Mouse (Mus musculus) megakaryocyte, embryonic 14.5 days (primary cell): ENCODE measurements around the gene 2810006K23Rik. TPM values are rescaled to one million over a fixed set of nuclear protein-coding genes. Genes with fewer than 3 reads are reported as not detected.

Source experiments
- H3K27me3 ChIP-seq: replicated peaks from 2 replicates; pipeline ENCODE3; 2012; ENCODE audit warnings: inconsistent platforms
- H3K36me3 ChIP-seq: replicated peaks from 2 replicates; pipeline ENCODE3; 2012; ENCODE audit warnings: low read length, inconsistent platforms, mixed read lengths
- H3K4me1 ChIP-seq: 2 replicates; pipeline ENCODE4 v1.6.1; 2012; ENCODE audit warnings: inconsistent platforms
- H3K4me3 ChIP-seq: replicated peaks from 2 replicates; pipeline ENCODE3; 2012; ENCODE audit warnings: moderate library complexity, mild to moderate bottlenecking, inconsistent platforms
- H3K9me3 ChIP-seq: 2 replicates; pipeline ENCODE4 v1.6.1; 2012; ENCODE audit warnings: inconsistent platforms
- FLI1 ChIP-seq: IDR thresholded peaks from 2 replicates; pipeline ENCODE4 v1.6.1; 2012; ENCODE audit warnings: low read length, inconsistent platforms, mixed read lengths
- GATA1 ChIP-seq: IDR thresholded peaks from 3 replicates; pipeline ENCODE4 v1.6.1; 2012; ENCODE audit warnings: mixed read lengths, low read length, inconsistent platforms, borderline replicate concordance
- polyA plus RNA-seq: library from polyadenylated mRNA; stranded (reverse); fragments of >175 nt; gene quantifications from 2 replicates; pipeline ENCODE4 v1.2.3, GENCODE M21; 2012; ENCODE audit warnings: low replicate concordance; ENCODE audit not compliant: insufficient read depth

2810006K23Rik gene
- polyA plus RNA-seq, 1 experiment, result 5.7 TPM

DNA sequence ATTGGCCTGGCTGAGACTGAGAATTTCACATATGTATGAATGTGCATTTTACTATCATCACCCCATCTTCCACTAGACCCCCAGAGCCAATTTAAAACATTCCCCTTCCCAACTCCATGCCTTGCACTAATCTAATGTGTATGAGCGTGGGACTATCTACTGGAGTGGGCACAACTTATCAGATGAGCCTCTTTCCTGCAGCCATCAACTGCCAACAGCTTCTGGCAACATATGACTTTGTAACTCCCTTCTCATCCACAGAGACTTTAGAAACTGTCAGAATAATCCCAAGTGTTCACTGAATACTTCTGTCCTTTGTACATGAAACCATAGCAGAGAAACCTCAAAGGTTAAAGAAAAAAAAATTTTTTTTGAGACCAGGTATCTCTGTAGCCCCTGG lies 52.2 kb downstream of the 2810006K23Rik start:
- no peak for TF ChIP-seq GATA1
- TF ChIP-seq FLI1, result no peak
- peaks cover 93% of the 10 kb centered on the region for H3K36me3 ChIP-seq
- no peak overlapping the region for H3K4me3 ChIP-seq
- no peaks in the 10 kb centered on the region for H3K27me3 ChIP-seq
- peaks cover 16% of the 10 kb centered on the region for H3K4me1 ChIP-seq
- no peaks in the 10 kb centered on the region for H3K9me3 ChIP-seq

DNA sequence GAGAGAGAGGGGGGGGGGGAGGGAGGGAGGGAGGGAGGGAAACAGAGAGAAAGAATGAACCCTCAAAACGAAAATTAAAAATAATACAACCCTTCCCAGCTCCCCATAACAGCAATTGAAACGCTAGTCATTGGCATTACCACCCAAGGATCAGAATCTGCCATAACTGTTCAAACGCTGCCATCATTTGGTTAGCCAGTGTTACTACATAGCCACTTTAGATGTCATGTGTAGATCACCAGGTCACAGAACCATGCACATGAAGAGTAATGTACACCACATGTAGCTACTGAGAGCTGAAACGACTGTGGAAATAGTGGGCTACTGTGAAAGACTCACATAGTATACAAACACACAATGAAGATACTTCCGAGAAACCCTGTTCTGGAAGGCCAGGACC lies 60.0 kb downstream of the 2810006K23Rik start:
- Histone ChIP-seq H3K4me3 (no peak overlapping the region), H3K36me3 (peaks cover 94% of the 10 kb centered on the region), H3K9me3 (no peaks in the 10 kb centered on the region), H3K4me1 (peaks cover 8% of the 10 kb centered on the region; the same call in 1 of the 2 replicates), H3K27me3 (no peaks in the 10 kb centered on the region)
- TF ChIP-seq GATA1 (no peak), FLI1 (no peak)

Other genes with a start within 250 kb of the 2810006K23Rik start
- 23.8 and 51.5 TPM in 2 replicates for gene Abcb9, start 232.3 kb upstream of the 2810006K23Rik start, polyA plus RNA-seq
- gene Ogfod2, start 215.8 kb upstream of the 2810006K23Rik start, polyA plus RNA-seq, result 77.8 and 102 TPM in 2 replicates
- 141 and 205 TPM in 2 replicates for gene Arl6ip4, start 212.0 kb upstream of the 2810006K23Rik start, polyA plus RNA-seq
- gene Pitpnm2, start 78.3 kb upstream of the 2810006K23Rik start, polyA plus RNA-seq, result 30.1 and 45.3 TPM in 2 replicates
- 1.8 TPM in 1 of 2 replicates, not detected in the other for gene Mphosph9, start 117 bp upstream of the 2810006K23Rik start, polyA plus RNA-seq
- gene Cdk2ap1, start 35.0 kb downstream of the 2810006K23Rik start, polyA plus RNA-seq, result 125 and 160 TPM in 2 replicates
- gene Sbno1, start 97.9 kb downstream of the 2810006K23Rik start, polyA plus RNA-seq, result 4.3 and 5.8 TPM in 2 replicates
- 134 and 294 TPM in 2 replicates for gene Kmt5a, start 111.8 kb downstream of the 2810006K23Rik start, polyA plus RNA-seq
- gene Rilpl2, start 150.3 kb downstream of the 2810006K23Rik start, polyA plus RNA-seq, result 26.5 and 65.3 TPM in 2 replicates
- 8.7 and 27.1 TPM in 2 replicates for gene Snrnp35, start 155.0 kb downstream of the 2810006K23Rik start, polyA plus RNA-seq
- 0.75 and 11.4 TPM in 2 replicates for gene Rilpl1, start 203.3 kb downstream of the 2810006K23Rik start, polyA plus RNA-seq
- 72.2 and 125 TPM in 2 replicates for gene Tmed2, start 212.6 kb downstream of the 2810006K23Rik start, polyA plus RNA-seq
- gene Ddx55, start 224.8 kb downstream of the 2810006K23Rik start, polyA plus RNA-seq, result 4.6 and 7.1 TPM in 2 replicates